Mouse (Mus musculus) c-Kit-positive CD71-positive TER-119-positive erythroid progenitor cells, embryonic 14.5 days (primary cell): ENCODE measurements at regions not wholly inside any gene's neighbourhood (a gene's known extent, or its start where the extent isn't known, plus 50 kb on each side); places are given as distances from the start of the nearest gene placed in this dataset.
"Not testable (repeated sequence)": the region's sequence is repeated elsewhere in the genome, so short reads cannot be mapped to it uniquely, and the experiment has no call there.

Experiments used
- DNase-seq: peaks from one replicate; pipeline ENCODE4 v3.0.0-alpha.2; 2013; ENCODE audit warnings: low spot score

GRCm38 (mm10) chr8:26756452-26756851 is 220.7 kb upstream of the Zfp703 start:
- no peak for DNase-seq

- DNase-seq: no peak
Observed at GRCm38 (mm10) chr8:26760726-26761125, 216.4 kb upstream of the Zfp703 start.

DNA sequence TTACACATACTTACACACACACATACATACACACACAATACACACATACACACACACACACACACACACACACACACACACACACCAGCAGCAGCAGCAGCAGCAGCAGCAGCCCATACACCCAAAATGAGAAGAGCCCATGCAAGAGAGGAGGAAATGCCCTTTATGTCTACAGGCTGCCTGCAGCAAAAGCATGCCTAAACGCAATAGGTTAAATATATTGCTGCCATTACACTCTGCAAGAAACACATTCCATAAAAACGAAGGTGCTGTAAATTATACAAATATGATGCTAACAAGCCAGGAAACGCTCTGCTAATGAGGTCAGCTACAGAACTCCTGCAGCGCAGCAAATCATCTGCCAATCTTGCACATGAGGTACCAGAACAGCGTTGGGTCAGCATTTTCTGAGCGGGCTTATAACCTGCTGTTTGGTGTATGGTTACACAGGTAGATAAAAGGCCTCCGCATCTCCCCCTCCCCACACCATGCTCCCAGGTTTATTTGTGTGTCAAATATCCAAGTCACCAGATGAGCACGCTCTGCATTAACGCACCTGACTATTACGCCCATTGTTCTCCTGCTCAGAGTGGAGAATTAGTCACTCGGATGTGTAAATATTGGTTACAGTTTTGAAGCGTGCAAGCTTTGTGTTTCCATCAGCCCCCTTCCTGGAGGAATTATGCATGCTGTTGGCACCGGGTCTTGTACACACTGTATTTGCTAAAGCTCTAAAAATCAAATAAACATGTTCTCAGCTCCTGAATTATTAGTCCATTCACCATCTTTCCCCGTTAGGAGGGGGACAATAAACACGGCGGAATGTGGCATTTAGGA is 214.0 kb upstream of the Zfp703 start:
- DNase-seq: no peak

GRCm38 (mm10) chr8:26768474-26769229 is 208.5 kb upstream of the Zfp703 start:
- DNase-seq: no peak

DNA sequence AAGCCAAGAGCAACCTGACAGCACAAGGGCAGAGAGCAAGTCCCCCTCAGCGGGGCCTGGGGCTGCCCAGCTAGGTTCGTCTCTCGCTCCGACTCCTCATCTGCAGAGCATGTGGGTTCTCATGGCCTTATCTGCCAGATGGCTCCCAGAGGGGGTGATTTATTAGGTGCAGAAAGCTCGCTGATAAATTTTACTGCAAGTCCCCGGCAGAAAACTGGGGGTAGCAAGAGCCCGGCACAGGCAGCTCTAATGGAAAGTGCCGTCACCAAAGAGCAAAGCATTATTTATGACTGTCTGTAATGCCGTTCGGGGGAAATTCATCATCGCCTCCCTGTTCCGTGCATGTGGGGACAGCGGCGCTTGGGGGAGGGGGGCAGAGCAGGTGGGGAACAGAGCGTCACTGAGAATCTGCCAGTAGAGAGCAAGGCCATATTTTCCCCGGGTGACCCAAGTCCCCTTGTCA is 206.7 kb upstream of the Zfp703 start:
- no peak for DNase-seq

DNA sequence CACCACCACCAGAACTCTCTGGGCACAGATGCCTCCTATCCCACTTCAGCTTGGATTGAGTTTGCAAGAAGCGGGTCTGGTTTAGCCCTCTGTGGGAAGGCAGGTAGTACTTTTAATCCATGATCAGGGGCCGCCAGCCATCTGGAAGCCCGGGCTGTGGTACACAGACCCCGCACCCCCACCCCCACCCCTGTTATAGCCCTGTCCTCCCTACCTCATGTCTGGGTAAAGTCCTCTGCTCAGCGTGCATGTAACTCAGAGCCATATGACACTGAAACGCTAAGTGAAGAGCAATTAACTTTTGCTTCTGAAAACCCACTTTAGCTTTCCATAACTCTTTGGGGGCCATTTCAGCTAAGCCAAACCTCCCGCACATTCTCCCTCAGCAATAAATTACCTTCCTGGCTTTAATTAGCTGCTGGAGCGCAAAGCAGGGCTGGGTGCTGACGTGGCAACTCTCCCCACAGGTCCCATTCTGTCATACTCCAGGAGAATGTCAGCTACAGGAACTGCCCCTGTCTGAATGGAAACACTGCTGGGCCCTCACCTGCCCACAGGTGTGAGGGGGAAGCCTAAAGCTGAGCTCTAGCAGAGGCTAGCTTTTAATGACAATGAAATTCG is 198.1 kb upstream of the Zfp703 start:
- no peak for DNase-seq

DNA sequence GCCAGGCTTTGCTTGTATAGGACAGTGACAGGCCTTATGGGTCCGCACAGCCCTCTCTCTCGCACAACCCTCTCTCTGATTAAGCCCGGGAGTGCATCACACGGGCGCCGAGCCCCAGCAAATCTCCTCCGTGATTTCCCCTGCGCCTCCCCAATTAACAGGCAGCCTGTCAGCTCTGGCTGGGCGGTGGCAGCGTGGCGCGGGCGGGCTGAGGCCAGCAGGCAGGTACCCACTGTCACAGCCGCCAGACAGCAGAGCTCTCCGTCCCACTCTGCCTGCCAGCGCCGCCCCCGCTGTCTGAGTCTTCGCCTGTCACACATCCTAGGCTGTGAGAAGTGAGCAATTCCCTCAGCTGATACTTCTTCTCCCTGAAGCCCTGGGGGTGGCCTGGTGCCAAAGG is 196.6 kb upstream of the Zfp703 start:
- DNase-seq: no peak

DNA sequence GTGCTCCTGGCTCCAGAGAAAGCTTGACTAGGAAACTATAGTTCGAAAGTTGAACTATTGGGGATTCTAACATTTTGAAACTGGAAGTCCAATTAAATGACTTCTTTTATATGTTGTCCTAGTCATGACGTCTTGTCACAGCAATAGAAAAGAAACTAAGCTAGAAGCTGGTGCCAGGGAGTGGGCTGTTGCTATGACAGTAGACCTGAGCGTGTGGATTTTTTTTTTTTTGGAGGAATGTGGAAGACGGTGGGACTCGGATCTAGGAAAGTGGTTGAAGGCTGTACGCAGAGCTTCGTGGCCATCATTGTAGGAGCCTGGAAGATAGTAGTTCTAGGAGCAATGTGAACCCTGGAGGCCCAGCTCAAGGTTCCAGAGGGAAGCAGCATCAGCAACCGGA is 194.2 kb upstream of the Zfp703 start:
- not testable (repeated sequence) for DNase-seq

DNA sequence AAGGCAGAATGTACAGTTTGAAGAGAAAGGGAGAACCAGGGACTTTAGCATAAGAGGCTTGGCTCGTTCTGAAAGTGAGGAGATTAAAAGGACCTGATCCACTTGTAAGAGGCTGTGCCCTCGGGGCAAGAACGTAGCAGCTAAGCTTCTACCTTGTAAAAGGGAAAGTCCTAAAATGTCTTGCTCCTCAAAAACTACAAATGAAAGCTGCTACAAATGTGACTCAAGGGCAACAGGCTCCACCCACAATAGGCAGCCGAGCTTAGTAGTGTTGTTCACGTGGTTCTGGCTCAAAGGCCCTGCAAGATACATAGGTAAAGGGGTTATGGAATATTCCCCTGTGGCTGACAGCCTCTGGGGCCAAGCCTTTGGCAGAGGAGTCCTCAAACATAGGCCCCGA is 192.7 kb upstream of the Zfp703 start:
- no peak for DNase-seq

DNA sequence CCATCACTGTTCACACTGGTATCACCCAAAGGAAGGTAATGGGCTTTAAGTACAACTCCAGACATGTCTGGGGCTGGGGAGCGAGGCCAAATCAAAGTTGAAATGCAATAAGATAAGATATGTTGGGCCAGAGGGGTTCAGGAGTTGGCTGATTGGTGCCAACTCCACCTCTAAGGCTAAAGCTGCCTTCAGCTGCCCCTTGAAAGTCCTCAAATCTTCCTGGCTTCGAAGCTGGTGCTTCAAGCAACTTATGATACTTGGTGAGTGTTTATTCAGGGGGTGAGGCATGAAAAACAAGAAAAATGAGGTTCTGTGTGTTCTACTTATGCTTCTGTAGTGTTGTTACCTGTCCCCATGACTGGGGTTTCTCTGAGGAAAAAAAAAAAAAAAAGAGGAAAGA is 185.3 kb upstream of the Zfp703 start:
- no peak for DNase-seq

DNA sequence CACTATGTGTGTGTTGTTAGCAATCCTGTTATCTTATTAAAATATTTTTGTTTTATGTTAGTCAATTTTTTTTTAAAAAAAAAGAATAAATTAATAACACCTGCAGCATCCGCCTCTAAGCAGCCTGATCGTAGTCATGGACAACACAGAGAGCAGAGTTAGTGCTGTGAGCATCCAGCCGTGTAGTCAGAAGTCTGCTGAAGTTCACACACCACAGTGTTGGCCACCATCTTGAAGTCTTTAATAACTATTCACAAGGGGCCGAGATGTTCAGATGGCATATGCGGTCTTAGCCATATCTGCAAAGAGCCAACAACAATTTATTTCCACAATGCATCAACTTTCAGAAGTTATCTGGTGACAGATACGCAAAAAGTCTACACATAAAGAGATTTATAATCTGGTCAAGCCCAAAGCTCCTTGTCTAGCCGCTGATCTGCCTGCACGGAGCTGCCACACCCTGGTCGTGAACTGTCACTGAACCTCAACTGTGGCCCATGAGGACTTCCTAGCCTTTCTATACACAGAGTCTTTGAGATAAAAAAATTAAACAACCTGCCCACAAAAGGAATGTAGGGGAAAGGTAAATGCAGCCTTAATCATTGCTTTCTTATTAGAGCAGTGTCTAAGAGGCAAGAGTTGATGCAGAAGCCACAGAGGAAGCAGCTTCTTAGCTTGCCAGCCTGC is 183.4 kb upstream of the Zfp703 start:
- DNase-seq: no peak

- no peak for DNase-seq
Observed at GRCm38 (mm10) chr8:26794411-26794810, 182.7 kb upstream of the Zfp703 start.

GRCm38 (mm10) chr8:26795616-26796015 is 181.5 kb upstream of the Zfp703 start:
- DNase-seq: no peak

- DNase-seq: no peak
Observed at GRCm38 (mm10) chr8:26799814-26800213, 177.3 kb upstream of the Zfp703 start.

DNA sequence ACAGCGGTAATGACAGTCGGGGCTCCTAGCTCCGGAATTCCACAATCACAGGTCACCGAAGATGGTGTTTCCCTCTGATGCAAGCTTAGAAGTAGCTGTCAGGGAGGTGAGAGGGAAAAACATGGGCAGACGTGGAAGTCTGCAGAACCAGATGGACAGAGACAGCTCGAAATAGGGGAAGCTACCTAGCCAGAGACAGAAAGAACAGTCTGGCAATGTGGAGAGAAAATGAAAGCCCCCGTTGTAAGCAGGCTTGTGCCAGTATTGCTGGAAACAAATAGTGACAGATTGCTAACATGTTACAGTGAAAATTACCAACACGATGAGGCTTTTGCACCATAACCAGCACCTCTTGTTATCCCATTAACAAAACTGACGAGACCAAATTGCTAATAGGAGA is 173.0 kb upstream of the Zfp703 start:
- DNase-seq: no peak

GRCm38 (mm10) chr8:26804901-26805341 is 172.2 kb upstream of the Zfp703 start:
- DNase-seq: no peak

DNA sequence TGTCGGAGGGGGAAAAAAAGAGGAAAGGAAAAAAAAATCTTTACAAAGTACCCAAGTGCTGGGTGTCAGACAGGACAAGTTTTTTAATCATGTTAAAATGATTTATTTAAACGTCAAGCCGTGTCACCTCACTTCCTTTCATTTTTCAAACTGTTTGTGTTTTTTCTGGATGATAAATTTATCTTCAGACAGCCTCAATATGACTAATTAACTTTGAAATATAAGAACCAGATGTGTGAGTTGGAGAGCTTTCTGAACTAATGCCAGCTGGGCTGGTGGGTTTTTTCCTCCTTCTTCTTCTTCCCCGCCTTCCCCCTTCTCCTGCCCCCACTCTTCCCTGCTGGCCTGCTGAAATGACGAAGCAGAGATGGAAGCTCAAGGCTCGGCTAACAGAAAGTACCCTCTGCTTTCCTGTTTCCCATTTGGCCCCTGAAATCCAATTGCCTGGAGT is 171.7 kb upstream of the Zfp703 start:
- no peak for DNase-seq

- DNase-seq: no peak
Observed at GRCm38 (mm10) chr8:26808111-26808651, 168.9 kb upstream of the Zfp703 start.

DNA sequence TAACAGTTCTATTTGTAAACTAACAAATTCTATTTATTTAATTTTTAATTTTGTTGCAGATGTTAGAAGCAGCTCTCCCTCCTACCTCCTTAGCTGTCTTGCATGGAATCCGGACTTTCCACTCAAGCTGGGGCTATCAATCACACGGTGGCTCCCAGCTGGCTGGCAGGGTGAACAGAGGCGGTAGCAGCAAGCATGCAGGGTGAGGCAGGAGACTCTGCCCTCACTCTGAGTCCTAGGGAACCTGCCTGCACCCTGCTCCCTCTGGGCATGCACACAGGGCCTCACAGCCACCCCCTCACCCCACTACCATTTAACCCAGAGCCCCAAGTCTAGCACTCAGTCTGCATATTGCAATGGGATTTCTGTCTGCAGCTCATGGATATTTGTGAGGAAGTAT is 168.4 kb upstream of the Zfp703 start:
- DNase-seq: no peak

GRCm38 (mm10) chr8:26809943-26810342 is 167.2 kb upstream of the Zfp703 start:
- no peak for DNase-seq

- no peak for DNase-seq
Observed at GRCm38 (mm10) chr8:26811533-26812236, 165.4 kb upstream of the Zfp703 start.
